Mouse (Mus musculus): ENCODE data around the gene Dolpp1.

GRCm38 (mm10) chr2:30386913-30387312 is 5.1 kb upstream of the Dolpp1 start:
- TF ChIP-seq GATA1 (IDR thresholded peaks at IDR 0.05; ENCODE audit: borderline replicate concordance, low read length) (no peak), FLI1 (IDR thresholded peaks at IDR 0.05; ENCODE audit: low read length) (no peak)

All from megakaryocyte, embryonic 14.5 days (primary cell).